Mouse (Mus musculus) heart, postnatal 0 days (tissue): ENCODE data around the gene Qk. TPM values are rescaled to one million over a fixed set of nuclear protein-coding genes. Genes with fewer than 3 reads are reported as not detected.

Experiments used
- ATAC-seq: fragments of 200-750 bp; cut with Nextera tagmentation; 2 replicates; pipeline ENCODE4 v1.8.0; 2017; ENCODE audit warnings: low read depth, moderate number of reproducible peaks, moderate library complexity; ENCODE audit not compliant: insufficient read depth
- DNase-seq: peaks from one replicate; pipeline ENCODE4 v3.0.0-alpha.2; 2016; ENCODE audit warnings: low spot score
- H3K27ac ChIP-seq: fragments of 300-500 bp; sonication (generic); 2 replicates; pipeline ENCODE4 v1.5.1; 2014; ENCODE audit warnings: low read depth, mild to moderate bottlenecking
- H3K27me3 ChIP-seq: fragments of 300-500 bp; sonication (generic); 2 replicates; pipeline ENCODE4 v1.6.1; 2014; ENCODE audit warnings: low read length, mixed read lengths; ENCODE audit not compliant: control insufficient read depth, insufficient read depth
- H3K36me3 ChIP-seq: fragments of 300-500 bp; sonication (generic); replicated peaks from 2 replicates; pipeline ENCODE4 v1.6.1; 2014; ENCODE audit warnings: low read length, mixed read lengths; ENCODE audit not compliant: control insufficient read depth, insufficient read depth
- H3K4me1 ChIP-seq: fragments of 300-500 bp; sonication (generic); 2 replicates; pipeline ENCODE4 v1.6.1; 2014; ENCODE audit warnings: antibody characterized with exemption; ENCODE audit not compliant: control insufficient read depth, insufficient read depth
- H3K4me2 ChIP-seq: fragments of 300-500 bp; sonication (generic); 2 replicates; pipeline ENCODE4 v1.6.1; 2014; ENCODE audit warnings: low read depth, mild to moderate bottlenecking, low read length, moderate library complexity
- H3K4me3 ChIP-seq: fragments of 300-500 bp; sonication (generic); 2 replicates; pipeline ENCODE4 v1.5.1; 2014; ENCODE audit warnings: low read depth, low read length
- H3K9ac ChIP-seq: fragments of 300-500 bp; sonication (generic); replicated peaks from 2 replicates; pipeline ENCODE4 v1.6.1; 2014; ENCODE audit warnings: low read depth, low read length, mixed read lengths
- H3K9me3 ChIP-seq: fragments of 300-500 bp; sonication (generic); replicated peaks from 2 replicates; pipeline ENCODE4 v1.6.1; 2016; ENCODE audit warnings: low read length; ENCODE audit not compliant: control insufficient read depth
- CTCF ChIP-seq: IDR thresholded peaks from 2 replicates; pipeline ENCODE4 v1.5.1; 2016; ENCODE audit warnings: antibody characterized with exemption, control low read depth, low read depth
- EP300 ChIP-seq: IDR thresholded peaks from 2 replicates; pipeline ENCODE4 v1.6.1; 2016; ENCODE audit warnings: antibody characterized with exemption, low read depth
- WGBS: fragments of 180-500 bp; shearing (Covaris S2); extraction: QIAGEN DNeasy Blood & Tissue Kit; methylation state at CpG from one replicate; pipeline ENCODE4 v1.1.7; 2014; 5-methylcytosine and 5-hydroxymethylcytosine counted together
- polyA plus RNA-seq: library from polyadenylated mRNA; unstranded; fragments of >200 nt; fragmentation: Nextera tagmentation; extraction: Ambion mirVana; gene quantifications from 2 replicates; pipeline ENCODE4 v1.2.1, GENCODE M21; 2015
- total RNA-seq: library from RNA; depleted of rRNA; stranded (reverse); fragments of >200 nt; gene quantifications from 2 replicates; pipeline ENCODE4 v1.2.3, GENCODE M21; 2014; ENCODE audit warnings: low replicate concordance

Gene Qk
- total and polyA plus RNA-seq, 2 experiments from 2014 or later, result 54.8 to 359 TPM

- WGBS, result 14% methylated on average over 4 of the region's 4 CpGs
- Histone ChIP-seq H3K27ac (peak overlapping the region; percentile 61), H3K36me3 (0 out of 2 replicates have a peak, but pooled peaks cover 3% of the 10 kb centered on the region), H3K9ac (peak overlapping the region; percentile 63), H3K9me3 (no peaks in the 10 kb centered on the region), H3K4me1 (peaks cover 34% of the 10 kb centered on the region), H3K4me3 (peak overlapping the region; percentile 19), H3K4me2 (peak overlapping the region; percentile 66), H3K27me3 (no peaks in the 10 kb centered on the region)
- ATAC-seq (peak; percentile 48; the same call in 1 of the 2 replicates), DNase-seq (no peak)
- no peak for TF ChIP-seq EP300
- no peak for TF ChIP-seq CTCF
These were observed 10.5 kb downstream of the Qk start for GRCm38 (mm10) chr17:10309135-10309623.

- TF ChIP-seq EP300 (no peak), CTCF (no peak)
- WGBS, result 4% methylated on average over 2 of the region's 2 CpGs
- no peak for ATAC-seq
- no peaks in the 10 kb centered on the region for H3K36me3 ChIP-seq
- H3K27me3 ChIP-seq, result no peaks in the 10 kb centered on the region
- H3K4me1 ChIP-seq, result peaks cover 24% of the 10 kb centered on the region
- H3K9me3 ChIP-seq, result no peaks in the 10 kb centered on the region
- 0 out of 2 replicates have a peak overlapping the region, but pooled peaks have one; percentile 7 for H3K27ac ChIP-seq
- no peak for DNase-seq
- no peak overlapping the region for H3K9ac ChIP-seq
- H3K4me3 ChIP-seq, result peak overlapping the region; percentile 23
- H3K4me2 ChIP-seq, result peak overlapping the region; percentile 46
These were observed 13.2 kb downstream of the Qk start for GRCm38 (mm10) chr17:10306424-10306823.

GRCm38 (mm10) chr17:10304001-10304400, 15.7 kb downstream of the Qk start:
- Histone ChIP-seq H3K4me1 (peaks cover 22% of the 10 kb centered on the region), H3K9me3 (no peaks in the 10 kb centered on the region), H3K27me3 (no peaks in the 10 kb centered on the region), H3K4me3 (peak overlapping the region; percentile 12), H3K27ac (peak overlapping the region; percentile 65), H3K36me3 (no peaks in the 10 kb centered on the region), H3K9ac (peak overlapping the region; percentile 19; the same call in 1 of the 2 replicates), H3K4me2 (peak overlapping the region; percentile 49)
- no peak for DNase-seq
- TF ChIP-seq EP300 (no peak), CTCF (no peak)
- ATAC-seq, result no peak

- no peaks in the 10 kb centered on the region for H3K9me3 ChIP-seq
- peaks cover 13% of the 10 kb centered on the region for H3K4me1 ChIP-seq
- no peak for TF ChIP-seq EP300
- TF ChIP-seq CTCF, result no peak
- H3K4me3 ChIP-seq, result no peak overlapping the region
- ATAC-seq (no peak), DNase-seq (no peak)
- no peaks in the 10 kb centered on the region for H3K27me3 ChIP-seq
- no peak overlapping the region for H3K27ac ChIP-seq
- H3K4me2 ChIP-seq, result peak overlapping the region; percentile 42
- WGBS, result 18% methylated on average over 4 of the region's 4 CpGs
- H3K36me3 ChIP-seq, result no peaks in the 10 kb centered on the region; the same call in 1 of the 2 replicates
- H3K9ac ChIP-seq, result no peak overlapping the region
These were observed 18.5 kb downstream of the Qk start for GRCm38 (mm10) chr17:10300968-10301795.

GRCm38 (mm10) chr17:10299396-10299795, 20.3 kb downstream of the Qk start:
- no peaks in the 10 kb centered on the region; the same call in 1 of the 2 replicates for H3K36me3 ChIP-seq
- H3K9me3 ChIP-seq, result no peaks in the 10 kb centered on the region
- no peak overlapping the region for H3K27ac ChIP-seq
- 31% methylated on average over 1 of the region's 1 CpGs for WGBS
- H3K4me3 ChIP-seq, result no peak overlapping the region
- H3K9ac ChIP-seq, result no peak overlapping the region
- TF ChIP-seq CTCF (no peak), EP300 (no peak)
- no peak for DNase-seq
- H3K4me1 ChIP-seq, result peaks cover 17% of the 10 kb centered on the region
- ATAC-seq, result no peak
- H3K27me3 ChIP-seq, result no peaks in the 10 kb centered on the region
- peak overlapping the region; percentile 34; the same call in 1 of the 2 replicates for H3K4me2 ChIP-seq
